Mouse (Mus musculus) liver, postnatal 0 days (tissue): ENCODE data around the gene Atp23. TPM values are rescaled to one million over a fixed set of nuclear protein-coding genes. Genes with fewer than 3 reads are reported as not detected.
A peak's percentile ranks its signal among the peaks of the same experiment; 100 is the strongest.

Experiments used
- ATAC-seq: fragments of 200-750 bp; cut with Nextera tagmentation; 2 replicates; pipeline ENCODE4 v1.8.0; 2017; ENCODE audit warnings: mild to moderate bottlenecking, moderate library complexity
- DNase-seq: peaks from one replicate; pipeline ENCODE4 v3.0.0-alpha.2; 2016
- H3K27ac ChIP-seq: fragments of 300-500 bp; sonication (generic); 2 replicates; pipeline ENCODE4 v1.5.1; 2014; ENCODE audit warnings: antibody characterized with exemption, moderate library complexity, mild to moderate bottlenecking, low read depth
- H3K27me3 ChIP-seq: fragments of 300-500 bp; sonication (generic); 2 replicates; pipeline ENCODE4 v1.6.1; 2014; ENCODE audit warnings: low read length, control low read depth, mixed read lengths; ENCODE audit not compliant: insufficient read depth
- H3K36me3 ChIP-seq: fragments of 300-500 bp; sonication (generic); replicated peaks from 2 replicates; pipeline ENCODE4 v1.6.1; 2014; ENCODE audit warnings: mild to moderate bottlenecking, control low read depth, low read length, moderate library complexity, mixed read lengths; ENCODE audit not compliant: insufficient read depth
- H3K4me1 ChIP-seq: fragments of 300-500 bp; sonication (generic); 2 replicates; pipeline ENCODE4 v1.6.1; 2014; ENCODE audit warnings: antibody characterized with exemption, mild to moderate bottlenecking, control low read depth; ENCODE audit not compliant: insufficient read depth
- H3K4me2 ChIP-seq: fragments of 300-500 bp; sonication (generic); 2 replicates; pipeline ENCODE4 v1.6.1; 2014; ENCODE audit warnings: low read depth, mild to moderate bottlenecking, low read length, moderate library complexity, mixed read lengths
- H3K4me3 ChIP-seq: fragments of 300-500 bp; sonication (generic); 2 replicates; pipeline ENCODE4 v1.5.1; 2014; ENCODE audit warnings: low read depth, low read length
- H3K9ac ChIP-seq: fragments of 300-500 bp; sonication (generic); replicated peaks from 2 replicates; pipeline ENCODE4 v1.6.1; 2014; ENCODE audit warnings: mild to moderate bottlenecking, moderate library complexity
- H3K9me3 ChIP-seq: fragments of 300-500 bp; sonication (generic); 2 replicates; pipeline ENCODE4 v1.6.1; 2016; ENCODE audit warnings: mild to moderate bottlenecking, control low read depth, low read length, mixed read lengths
- CTCF ChIP-seq: sonication (generic); IDR thresholded peaks from 2 replicates; pipeline ENCODE4 v1.5.1; 2016; ENCODE audit warnings: antibody characterized with exemption, low read depth
- EP300 ChIP-seq: IDR thresholded peaks from 2 replicates; pipeline ENCODE4 v1.6.1; 2016; ENCODE audit warnings: antibody characterized with exemption, low read depth, mild to moderate bottlenecking
- WGBS: fragments of 180-500 bp; shearing (Covaris S2); extraction: QIAGEN DNeasy Blood & Tissue Kit; methylation state at CpG from one replicate; pipeline ENCODE4 v1.1.7; 2014; ENCODE audit not compliant: insufficient replicate concordance; 5-methylcytosine and 5-hydroxymethylcytosine counted together
- polyA plus RNA-seq: library from polyadenylated mRNA; unstranded; fragments of >200 nt; fragmentation: Nextera tagmentation; extraction: Ambion mirVana; gene quantifications from 2 replicates; pipeline ENCODE4 v1.2.1, GENCODE M21; 2015

Gene Atp23
- polyA plus RNA-seq, 1 experiment from 2014 or later = 5.8 TPM

DNA sequence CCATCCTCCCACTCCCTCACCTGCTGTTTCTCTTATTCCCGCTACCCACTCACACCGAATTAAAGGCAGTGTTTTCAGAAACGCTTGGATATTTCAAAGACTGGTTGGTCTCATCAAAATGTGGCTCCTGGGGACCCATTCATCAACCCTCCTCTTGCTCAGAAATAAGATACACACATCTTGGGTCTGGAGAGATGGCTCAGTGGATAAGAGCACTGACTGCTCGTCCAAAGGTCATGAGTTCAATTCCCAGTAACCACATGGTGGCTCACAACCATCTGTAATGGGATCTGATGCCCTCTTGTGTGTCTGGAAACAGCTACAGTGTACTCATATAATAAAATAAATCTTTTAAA, 311 bp upstream of the Atp23 start:
- H3K9ac ChIP-seq = no peak overlapping the region
- peaks cover 13% of the 10 kb centered on the region for H3K36me3 ChIP-seq
- H3K4me1 ChIP-seq = peaks cover 9% of the 10 kb centered on the region
- peak overlapping the region; percentile 68 for H3K4me3 ChIP-seq
- no peak overlapping the region for H3K27ac ChIP-seq
- H3K27me3 ChIP-seq = no peaks in the 10 kb centered on the region
- WGBS = 0% methylated on average over 4 of the region's 4 CpGs
- H3K4me2 ChIP-seq = peak overlapping the region; percentile 99
- H3K9me3 ChIP-seq = no peaks in the 10 kb centered on the region
- ATAC-seq (no peak), DNase-seq (no peak)
- TF ChIP-seq CTCF = no peak
- TF ChIP-seq EP300 = no peak

DNA sequence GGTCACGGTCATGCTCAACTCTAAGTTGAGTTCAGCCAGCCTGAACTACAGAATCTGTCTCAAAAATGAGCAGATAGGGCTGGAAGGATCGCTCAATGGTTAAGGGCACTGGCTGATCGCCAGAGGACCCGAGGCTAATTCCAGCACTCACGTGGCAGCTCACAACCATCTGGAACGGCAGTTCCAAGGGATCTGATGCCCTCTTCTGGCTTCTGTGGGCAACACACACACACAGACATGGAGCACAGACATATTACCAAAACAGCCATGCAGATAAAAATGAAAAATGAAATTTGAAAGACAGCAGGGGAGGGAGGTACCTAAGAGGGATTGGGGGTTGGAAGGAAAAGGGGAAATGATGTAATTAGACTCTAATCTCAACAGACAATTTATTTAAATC, 5.3 kb downstream of the Atp23 start:
- no peak overlapping the region for H3K9ac ChIP-seq
- peaks cover 25% of the 10 kb centered on the region for H3K36me3 ChIP-seq
- H3K27me3 ChIP-seq = no peaks in the 10 kb centered on the region
- no peaks in the 10 kb centered on the region for H3K9me3 ChIP-seq
- ATAC-seq (no peak), DNase-seq (no peak)
- no peak overlapping the region for H3K4me3 ChIP-seq
- no peak overlapping the region for H3K27ac ChIP-seq
- H3K4me1 ChIP-seq = peaks cover 4% of the 10 kb centered on the region; the same call in 1 of the 2 replicates
- no peak overlapping the region for H3K4me2 ChIP-seq
- 78% methylated on average over 6 of the region's 6 CpGs for WGBS
- TF ChIP-seq CTCF (0 out of 2 replicates have a peak, but pooled peaks have one; percentile 12), EP300 (no peak)

DNA sequence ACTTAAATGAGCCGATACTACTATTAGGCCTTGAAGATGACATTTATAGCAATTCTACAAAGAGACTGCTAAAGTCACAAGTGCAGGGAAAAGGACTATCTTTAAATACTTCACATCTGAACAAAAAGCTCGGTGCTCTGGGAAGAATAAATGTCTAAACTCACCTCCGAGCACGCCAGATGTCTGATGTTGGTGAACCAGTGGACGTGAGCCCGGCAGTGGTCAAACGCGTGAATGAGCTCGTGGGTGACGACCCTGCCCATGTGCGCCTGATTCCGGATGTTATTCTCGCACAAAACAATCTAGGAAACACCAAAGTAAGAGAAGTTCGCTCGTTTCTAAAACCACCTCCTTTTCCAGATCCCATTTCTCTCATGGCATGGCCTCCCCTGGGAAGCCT, 7.1 kb downstream of the Atp23 start:
- Histone ChIP-seq H3K9ac (no peak overlapping the region), H3K27ac (no peak overlapping the region), H3K27me3 (no peaks in the 10 kb centered on the region), H3K4me1 (no peaks in the 10 kb centered on the region), H3K4me2 (no peak overlapping the region), H3K4me3 (no peak overlapping the region), H3K9me3 (no peaks in the 10 kb centered on the region), H3K36me3 (peaks cover 30% of the 10 kb centered on the region)
- 92% methylated on average over 15 of the region's 15 CpGs for WGBS
- DNase-seq (no peak), ATAC-seq (no peak)
- no peak for TF ChIP-seq EP300
- TF ChIP-seq CTCF = no peak

DNA sequence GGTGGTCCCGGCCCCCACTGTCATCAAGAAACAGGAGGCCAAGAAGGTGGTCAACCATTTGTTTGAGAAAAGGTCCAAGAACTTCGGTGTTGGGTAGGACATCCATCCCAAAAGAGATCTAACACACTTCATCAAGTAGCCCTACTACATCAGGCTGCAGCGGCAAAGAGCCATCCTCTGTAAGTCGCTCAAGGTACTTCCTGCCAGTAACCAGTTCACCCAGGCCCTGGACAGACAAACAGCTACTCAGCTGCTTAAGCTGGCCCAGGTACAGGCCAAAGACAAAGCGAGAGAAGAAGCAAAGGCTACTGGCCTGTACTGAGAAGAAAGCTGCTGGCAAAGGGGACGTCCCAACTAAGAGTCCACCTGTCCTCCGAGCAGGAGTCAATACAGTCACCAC, 8.0 kb downstream of the Atp23 start:
- 0 out of 2 replicates have a peak, but pooled peaks cover 4% of the 10 kb centered on the region for H3K9me3 ChIP-seq
- no peak overlapping the region for H3K9ac ChIP-seq
- 89% methylated on average over 7 of the region's 7 CpGs for WGBS
- no peak overlapping the region for H3K27ac ChIP-seq
- TF ChIP-seq EP300 = no peak
- TF ChIP-seq CTCF = no peak
- no peak for ATAC-seq
- DNase-seq = no peak
- no peaks in the 10 kb centered on the region for H3K4me1 ChIP-seq
- peaks cover 21% of the 10 kb centered on the region for H3K36me3 ChIP-seq
- no peaks in the 10 kb centered on the region for H3K27me3 ChIP-seq
- no peak overlapping the region for H3K4me3 ChIP-seq
- H3K4me2 ChIP-seq = no peak overlapping the region

DNA sequence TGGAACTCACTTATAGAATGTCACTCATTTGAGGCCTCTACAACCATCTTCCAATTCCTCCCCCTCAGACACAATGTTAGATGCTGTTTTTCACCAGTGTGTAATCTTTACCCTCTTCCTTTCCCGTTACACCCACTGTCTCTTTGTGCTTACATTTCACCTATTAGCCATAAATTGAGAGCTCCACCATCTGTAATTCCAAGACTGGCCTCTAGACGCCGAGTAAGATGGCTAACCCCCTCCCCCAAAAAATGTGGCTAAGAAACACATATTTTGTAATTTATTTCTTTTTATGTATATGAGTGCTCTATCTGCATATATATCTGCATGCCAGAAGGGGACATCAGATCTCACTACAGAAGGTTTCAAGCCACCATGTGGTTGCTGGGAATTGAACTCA, 27.4 kb downstream of the Atp23 start:
- WGBS = 78% methylated on average over 3 of the region's 3 CpGs
- ATAC-seq = no peak
- H3K27me3 ChIP-seq = no peaks in the 10 kb centered on the region

DNA sequence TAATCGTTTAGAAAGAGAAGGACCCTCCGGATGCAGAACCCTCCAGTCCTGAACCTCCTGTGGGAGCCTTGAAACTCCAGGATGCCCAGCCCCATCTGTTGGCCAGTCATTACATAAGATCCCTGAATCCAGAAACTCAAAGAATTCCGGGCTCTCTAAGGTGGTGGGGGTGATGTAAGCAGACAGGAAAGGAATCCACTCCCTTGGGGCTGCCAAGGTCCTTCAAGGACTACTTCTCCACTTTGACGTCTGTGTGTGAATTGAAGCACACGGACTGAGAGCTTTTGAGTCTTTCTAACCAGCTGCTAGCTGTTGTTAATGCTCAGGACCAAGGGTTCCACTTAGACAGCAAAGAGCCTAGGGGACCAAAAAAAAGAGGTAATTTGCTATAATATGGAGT, 28.9 kb downstream of the Atp23 start:
- no peak for TF ChIP-seq CTCF
- TF ChIP-seq EP300 = no peak
- no peak overlapping the region for H3K4me2 ChIP-seq
- H3K27ac ChIP-seq = no peak overlapping the region
- no peaks in the 10 kb centered on the region for H3K4me1 ChIP-seq
- H3K9me3 ChIP-seq = no peaks in the 10 kb centered on the region
- WGBS = 64% methylated on average over 5 of the region's 5 CpGs
- H3K4me3 ChIP-seq = no peak overlapping the region
- H3K9ac ChIP-seq = no peak overlapping the region
- no peak for DNase-seq
- ATAC-seq = no peak
- H3K36me3 ChIP-seq = no peaks in the 10 kb centered on the region
- H3K27me3 ChIP-seq = no peaks in the 10 kb centered on the region

More for the DNA sequence above, 27.4 kb downstream of the Atp23 start:
- Histone ChIP-seq H3K4me1 (no peaks in the 10 kb centered on the region), H3K27ac (no peak overlapping the region), H3K9me3 (no peaks in the 10 kb centered on the region), H3K36me3 (no peaks in the 10 kb centered on the region), H3K4me2 (no peak overlapping the region), H3K4me3 (no peak overlapping the region), H3K9ac (no peak overlapping the region)
- no peak for DNase-seq
- TF ChIP-seq EP300 (no peak), CTCF (no peak)
